Mouse (Mus musculus): ENCODE data around the gene Mmrn2. TPM values are rescaled to one million over a fixed set of nuclear protein-coding genes. Genes with fewer than 3 reads are reported as not detected.

Mmrn2 gene
- polyA plus RNA-seq, 1 experiment from 2014 or later: 5.7 TPM

GRCm38 (mm10) chr14:34349007-34349406, 26.3 kb upstream of the Mmrn2 start:
- Histone ChIP-seq H3K36me3 (ENCODE audit: control insufficient read depth, insufficient read depth) (peaks cover 5% of the 10 kb centered on the region; the same call in 1 of the 2 replicates), H3K4me2 (replicated peaks; ENCODE audit: low read depth) (no peak overlapping the region), H3K4me3 (ENCODE audit: low read depth, low read length) (no peak overlapping the region), H3K27me3 (replicated peaks; ENCODE audit: control insufficient read depth, insufficient read depth, low read length) (no peaks in the 10 kb centered on the region), H3K27ac (ENCODE audit: low read depth, low read length) (no peak overlapping the region), H3K4me1 (replicated peaks; ENCODE audit: control insufficient read depth, insufficient read depth, low read length) (no peaks in the 10 kb centered on the region), H3K9me3 (ENCODE audit: control insufficient read depth) (no peaks in the 10 kb centered on the region), H3K9ac (ENCODE audit: low read depth, low read length) (no peak overlapping the region)
- ATAC-seq: peak; percentile 38; the same call in 1 of the 2 replicates
- 46% methylated on average over 8 of the region's 8 CpGs for WGBS
- TF ChIP-seq CTCF (IDR thresholded peaks at IDR 0.05; ENCODE audit: low read depth): no peak

GRCm38 (mm10) chr14:34351660-34352059, 23.6 kb upstream of the Mmrn2 start:
- Histone ChIP-seq H3K4me2 (replicated peaks; ENCODE audit: low read depth) (no peak overlapping the region), H3K27ac (ENCODE audit: low read depth, low read length) (no peak overlapping the region), H3K9me3 (ENCODE audit: control insufficient read depth) (no peaks in the 10 kb centered on the region), H3K36me3 (ENCODE audit: control insufficient read depth, insufficient read depth) (no peaks in the 10 kb centered on the region), H3K4me3 (ENCODE audit: low read depth, low read length) (no peak overlapping the region), H3K4me1 (replicated peaks; ENCODE audit: control insufficient read depth, insufficient read depth, low read length) (no peaks in the 10 kb centered on the region), H3K9ac (ENCODE audit: low read depth, low read length) (no peak overlapping the region), H3K27me3 (replicated peaks; ENCODE audit: control insufficient read depth, insufficient read depth, low read length) (no peaks in the 10 kb centered on the region)
- 58% methylated on average over 3 of the region's 3 CpGs for WGBS
- ATAC-seq: no peak
- no peak for TF ChIP-seq CTCF (IDR thresholded peaks at IDR 0.05; ENCODE audit: low read depth)

GRCm38 (mm10) chr14:34352523-34352922, 22.7 kb upstream of the Mmrn2 start:
- WGBS: 58% methylated on average over 6 of the region's 6 CpGs
- TF ChIP-seq CTCF (IDR thresholded peaks at IDR 0.05; ENCODE audit: low read depth): no peak
- H3K4me1 ChIP-seq (replicated peaks; ENCODE audit: control insufficient read depth, insufficient read depth, low read length): no peaks in the 10 kb centered on the region
- no peak overlapping the region for H3K9ac ChIP-seq (ENCODE audit: low read depth, low read length)
- no peaks in the 10 kb centered on the region for H3K9me3 ChIP-seq (ENCODE audit: control insufficient read depth)
- no peaks in the 10 kb centered on the region for H3K27me3 ChIP-seq (replicated peaks; ENCODE audit: control insufficient read depth, insufficient read depth, low read length)
- H3K27ac ChIP-seq (ENCODE audit: low read depth, low read length): no peak overlapping the region
- no peaks in the 10 kb centered on the region for H3K36me3 ChIP-seq (ENCODE audit: control insufficient read depth, insufficient read depth)
- no peak overlapping the region for H3K4me3 ChIP-seq (ENCODE audit: low read depth, low read length)
- ATAC-seq: no peak
- no peak overlapping the region for H3K4me2 ChIP-seq (replicated peaks; ENCODE audit: low read depth)

GRCm38 (mm10) chr14:34353326-34353725, 21.9 kb upstream of the Mmrn2 start:
- WGBS: 86% methylated on average over 3 of the region's 3 CpGs
- no peaks in the 10 kb centered on the region for H3K4me1 ChIP-seq (replicated peaks; ENCODE audit: control insufficient read depth, insufficient read depth, low read length)
- H3K36me3 ChIP-seq (ENCODE audit: control insufficient read depth, insufficient read depth): no peaks in the 10 kb centered on the region
- H3K4me2 ChIP-seq (replicated peaks; ENCODE audit: low read depth): no peak overlapping the region
- ATAC-seq: no peak
- no peaks in the 10 kb centered on the region for H3K9me3 ChIP-seq (ENCODE audit: control insufficient read depth)
- TF ChIP-seq CTCF (IDR thresholded peaks at IDR 0.05; ENCODE audit: low read depth): no peak
- H3K4me3 ChIP-seq (ENCODE audit: low read depth, low read length): no peak overlapping the region
- no peaks in the 10 kb centered on the region for H3K27me3 ChIP-seq (replicated peaks; ENCODE audit: control insufficient read depth, insufficient read depth, low read length)
- no peak overlapping the region for H3K27ac ChIP-seq (ENCODE audit: low read depth, low read length)
- no peak overlapping the region for H3K9ac ChIP-seq (ENCODE audit: low read depth, low read length)

GRCm38 (mm10) chr14:34354456-34354855, 20.8 kb upstream of the Mmrn2 start:
- no peak overlapping the region for H3K9ac ChIP-seq (ENCODE audit: low read depth, low read length)
- H3K27ac ChIP-seq (ENCODE audit: low read depth, low read length): no peak overlapping the region
- WGBS: 61% methylated on average over 4 of the region's 4 CpGs
- ATAC-seq: no peak
- H3K4me2 ChIP-seq (replicated peaks; ENCODE audit: low read depth): no peak overlapping the region
- H3K4me3 ChIP-seq (ENCODE audit: low read depth, low read length): no peak overlapping the region
- no peaks in the 10 kb centered on the region for H3K27me3 ChIP-seq (replicated peaks; ENCODE audit: control insufficient read depth, insufficient read depth, low read length)
- TF ChIP-seq CTCF (IDR thresholded peaks at IDR 0.05; ENCODE audit: low read depth): no peak
- no peaks in the 10 kb centered on the region for H3K36me3 ChIP-seq (ENCODE audit: control insufficient read depth, insufficient read depth)
- H3K4me1 ChIP-seq (replicated peaks; ENCODE audit: control insufficient read depth, insufficient read depth, low read length): no peaks in the 10 kb centered on the region
- H3K9me3 ChIP-seq (ENCODE audit: control insufficient read depth): no peaks in the 10 kb centered on the region

- TF ChIP-seq CTCF (IDR thresholded peaks at IDR 0.05; ENCODE audit: low read depth): no peak
- Histone ChIP-seq H3K27me3 (replicated peaks; ENCODE audit: control insufficient read depth, insufficient read depth, low read length) (no peaks in the 10 kb centered on the region), H3K27ac (ENCODE audit: low read depth, low read length) (no peak within 1 kb of the TSS), H3K4me1 (replicated peaks; ENCODE audit: control insufficient read depth, insufficient read depth, low read length) (no peaks in the 10 kb centered on the region), H3K4me3 (ENCODE audit: low read depth, low read length) (no peak within 1 kb of the TSS), H3K9ac (ENCODE audit: low read depth, low read length) (no peak within 1 kb of the TSS), H3K4me2 (replicated peaks; ENCODE audit: low read depth) (no peak within 1 kb of the TSS), H3K9me3 (ENCODE audit: control insufficient read depth) (no peaks in the 10 kb centered on the region), H3K36me3 (ENCODE audit: control insufficient read depth, insufficient read depth) (no peaks in the 10 kb centered on the region)
- 77% methylated on average over 6 of the region's 6 CpGs for WGBS
- no peak for ATAC-seq
These were observed 20.0 kb upstream of the Mmrn2 start, which contains the start of gene Fam25c for GRCm38 (mm10) chr14:34355301-34355700. TSS of gene Fam25c (minus strand) at chr14:34355433.
